In genomic region chr5:58825970-58826369, GRCm38 (mm10) we compare ENCODE assay signal across 18 mouse cellular contexts.
DNase-seq lines count a peak whose midpoint lies in the region; ATAC-seq and TF ChIP-seq lines count a peak whose summit lies in the region.
"Had no signal": no experiment of that assay in that cellular context is flagged by ENCODE, and none has a peak within 500 bp of the region (broad histone marks: within the 10 kb centered on the region; RNA-seq: fewer than 3 reads in every experiment).

No protein-coding gene starts in this region.

- intact Hi-C loops in heart, adult 2 months (cut with DNase I): no loop called here
- intact Hi-C loops in left cerebral cortex, postnatal 14 days (cut with DNase I): no loop called here

- TF ChIP-seq POLR2A in heart, adult 2 months (IDR thresholded peaks at IDR 0.05; ENCODE audit: insufficient read depth, low read depth, low read length): no peak
- no peak for TF ChIP-seq POLR2A in lung, adult 2 months (IDR thresholded peaks at IDR 0.05; ENCODE audit: borderline replicate concordance, extremely low read depth, low read depth, low read length)
- TF ChIP-seq POLR2A in cerebellum, adult 2 months (IDR thresholded peaks at IDR 0.05; ENCODE audit: borderline replicate concordance, insufficient read depth, low read length): no peak

- no peaks in the 10 kb centered on the region for H3K36me3 ChIP-seq in heart, adult 2 months (ENCODE audit: control insufficient read depth, insufficient read depth, low read length)
- H3K36me3 ChIP-seq in lung, embryonic 14.5 days (ENCODE audit: insufficient read depth): no peaks in the 10 kb centered on the region
- H3K36me3 ChIP-seq: forebrain, embryonic 12.5 days; limb, embryonic 13.5 days; neural tube, embryonic 15.5 days; stomach, embryonic 15.5 days had no signal

- no peak for ATAC-seq in lung, embryonic 14.5 days (ENCODE audit: insufficient read depth)

- H3K9ac ChIP-seq in heart, adult 2 months (ENCODE audit: low read depth, low read length): no peak overlapping the region
- no peak overlapping the region for H3K9ac ChIP-seq in lung, embryonic 14.5 days
- H3K9ac ChIP-seq: forebrain, embryonic 12.5 days; limb, embryonic 13.5 days; neural tube, embryonic 15.5 days; stomach, embryonic 15.5 days had no signal

- DNase-seq in heart, adult 2 months: no peak
- DNase-seq in heart, postnatal 4 days: no peak
- peak; percentile 60 for DNase-seq in lung, embryonic 14.5 days
- no peak for DNase-seq in lung, adult 2 months
- peak; percentile 2 for DNase-seq in ZHBTc4 (ENCODE audit: low read depth, low spot score)
- DNase-seq in retina, embryonic 14.5 days (ENCODE audit: low spot score): peak; percentile 61
- DNase-seq in left cerebral cortex, postnatal 14 days (ENCODE audit: low spot score in 2 of 2): no peak
- DNase-seq in cerebellum, adult 2 months: no peak
- DNase-seq: heart, postnatal 14 days; kidney, adult 8-10 months; layer of hippocampus, adult 9-11 months; lung, postnatal 10 days; right cerebral cortex, postnatal 14 days; thymus, postnatal 4 days had no signal

- TF ChIP-seq CTCF in heart, adult 2 months (IDR thresholded peaks at IDR 0.05): peak; percentile 62
- TF ChIP-seq CTCF in lung, embryonic 14.5 days (IDR thresholded peaks at IDR 0.05; ENCODE audit: low read depth): peak; percentile 56
- TF ChIP-seq CTCF in lung, adult 2 months (IDR thresholded peaks at IDR 0.05; ENCODE audit: insufficient read depth, low read length): no peak
- TF ChIP-seq CTCF in cerebellum, adult 2 months (IDR thresholded peaks at IDR 0.05; ENCODE audit: borderline replicate concordance, insufficient read depth, low read depth, low read length): no peak

- no peaks in the 10 kb centered on the region for H3K27me3 ChIP-seq in heart, adult 2 months (ENCODE audit: control insufficient read depth, insufficient read depth, low read length)
- H3K27me3 ChIP-seq in lung, embryonic 14.5 days (ENCODE audit: insufficient read depth, low read length): no peaks in the 10 kb centered on the region
- H3K27me3 ChIP-seq in cerebellum, adult 2 months (ENCODE audit: control insufficient read depth, insufficient read depth, low read length): no peaks in the 10 kb centered on the region
- H3K27me3 ChIP-seq: forebrain, embryonic 12.5 days; limb, embryonic 13.5 days; neural tube, embryonic 15.5 days; stomach, embryonic 15.5 days had no signal

- WGBS in heart, adult 2 months: 52% methylated on average over 3 of the region's 3 CpGs
- WGBS in lung, embryonic 14.5 days: 44% methylated on average over 3 of the region's 3 CpGs
- 44% methylated on average over 3 of the region's 3 CpGs for WGBS in lung, adult 2 months
- 50% methylated on average over 3 of the region's 3 CpGs for WGBS in cerebellum, adult 2 months

- no peaks in the 10 kb centered on the region for H3K9me3 ChIP-seq in lung, embryonic 14.5 days (ENCODE audit: low read depth, low read length)
- H3K9me3 ChIP-seq: forebrain, embryonic 12.5 days; limb, embryonic 13.5 days; neural tube, embryonic 15.5 days; stomach, embryonic 15.5 days had no signal

- H3K4me1 ChIP-seq in heart, adult 2 months (ENCODE audit: control insufficient read depth, insufficient read depth, low read length): no peaks in the 10 kb centered on the region
- H3K4me1 ChIP-seq in lung, embryonic 14.5 days (ENCODE audit: insufficient read depth): no peaks in the 10 kb centered on the region
- no peaks in the 10 kb centered on the region for H3K4me1 ChIP-seq in lung, adult 2 months (ENCODE audit: control insufficient read depth, insufficient read depth, low read length)
- no peaks in the 10 kb centered on the region for H3K4me1 ChIP-seq in cerebellum, adult 2 months (ENCODE audit: control insufficient read depth, insufficient read depth, low read length)
- H3K4me1 ChIP-seq: forebrain, embryonic 12.5 days; limb, embryonic 13.5 days; neural tube, embryonic 15.5 days; stomach, embryonic 15.5 days had no signal

- no peak overlapping the region for H3K4me3 ChIP-seq in heart, adult 2 months
- no peak overlapping the region for H3K4me3 ChIP-seq in lung, embryonic 14.5 days (ENCODE audit: low read depth, low read length)
- H3K4me3 ChIP-seq in lung, adult 2 months (replicated peaks; ENCODE audit: extremely low read depth, low read depth, low read length): no peak overlapping the region
- no peak overlapping the region for H3K4me3 ChIP-seq in cerebellum, adult 2 months (replicated peaks; ENCODE audit: insufficient read depth, low read depth, low read length)
- H3K4me3 ChIP-seq: forebrain, embryonic 12.5 days; limb, embryonic 13.5 days; neural tube, embryonic 15.5 days; stomach, embryonic 15.5 days had no signal

- H3K4me2 ChIP-seq in lung, embryonic 14.5 days: no peak overlapping the region
- H3K4me2 ChIP-seq: forebrain, embryonic 12.5 days; limb, embryonic 13.5 days; neural tube, embryonic 15.5 days; stomach, embryonic 15.5 days had no signal

- H3K27ac ChIP-seq in heart, adult 2 months: no peak overlapping the region
- H3K27ac ChIP-seq in lung, embryonic 14.5 days (ENCODE audit: low read depth): no peak overlapping the region
- no peak overlapping the region for H3K27ac ChIP-seq in cerebellum, adult 2 months (ENCODE audit: insufficient read depth, low read length)
- H3K27ac ChIP-seq: forebrain, embryonic 12.5 days; limb, embryonic 13.5 days; neural tube, embryonic 15.5 days; stomach, embryonic 15.5 days had no signal

- no peak for TF ChIP-seq EP300 in heart, adult 2 months (IDR thresholded peaks at IDR 0.05; ENCODE audit: insufficient read depth, low read depth, low read length)

- no peaks in the 10 kb centered on the region for H3K79me2 ChIP-seq in heart, adult 2 months (replicated peaks; ENCODE audit: control insufficient read depth, insufficient read depth, low read length)

Comparison
In these comparisons a context has a peak if more than half of its experiments do, and no peak if none do; other contexts are left out.
1. DNase-seq: peak in lung, embryonic 14.5 days (single experiment), ZHBTc4 (single experiment) and retina, embryonic 14.5 days (single experiment); none in heart, adult 2 months (0 of 2), heart, postnatal 4 days (single experiment), lung, adult 2 months (single experiment), left cerebral cortex, postnatal 14 days (0 of 2) and cerebellum, adult 2 months (0 of 2).
2. CTCF ChIP-seq: peak in heart, adult 2 months (single experiment) and lung, embryonic 14.5 days (single experiment); none in lung, adult 2 months (single experiment) and cerebellum, adult 2 months (single experiment).